Mouse (Mus musculus): ENCODE results near the gene Plscr2.
"Not testable (repeated sequence)": the region's sequence is repeated elsewhere in the genome, so short reads cannot be mapped to it uniquely, and the experiment has no call there.

Gene Plscr2

DNA sequence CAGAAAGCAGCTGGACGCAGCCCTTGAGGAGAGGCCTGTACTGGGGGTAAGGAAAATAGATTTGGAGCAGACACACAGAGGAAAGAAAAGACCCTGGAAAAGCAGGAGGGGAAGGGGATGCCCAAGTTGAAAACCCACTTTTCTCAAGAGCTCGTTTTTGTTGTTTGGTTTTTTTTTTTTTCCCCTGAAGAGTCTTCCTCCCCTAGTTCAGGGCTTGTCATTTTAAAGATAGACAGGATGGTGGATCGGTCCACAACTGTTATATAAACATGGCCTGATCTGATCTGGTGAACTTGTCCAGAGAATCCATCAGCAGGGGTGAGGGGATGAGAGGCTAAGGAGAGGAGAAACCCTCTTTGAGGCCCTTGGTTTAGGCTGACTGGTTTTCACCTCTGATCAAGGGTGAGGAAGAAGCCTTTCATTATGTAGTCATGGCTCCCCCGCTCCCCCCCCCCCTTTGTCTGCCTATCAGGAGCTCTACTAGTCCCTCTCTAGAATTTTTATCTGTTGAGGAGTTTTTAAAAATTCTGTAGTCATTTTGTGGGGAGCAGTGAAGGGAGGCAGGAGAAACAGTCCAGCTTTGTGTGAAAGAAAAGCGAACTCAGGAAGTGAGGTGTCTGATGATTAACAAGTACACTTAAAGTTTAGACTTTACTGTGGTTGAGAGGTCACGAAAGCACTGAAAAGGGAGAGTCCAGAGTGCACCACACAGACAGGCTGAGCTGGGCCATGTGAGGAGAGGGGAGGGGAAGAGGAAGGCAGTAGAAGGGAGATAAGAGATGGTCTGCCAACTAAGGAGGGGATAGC, 1.2 kb upstream of the Plscr2 start:
- peak; percentile 73 to 90 for DNase-seq

- peak; percentile 65 to 78 for DNase-seq
These were observed 958 bp downstream of the Plscr2 start for GRCm38 (mm10) chr9:92276360-92276759.

GRCm38 (mm10) chr9:92280048-92280447, 4.6 kb downstream of the Plscr2 start:
- DNase-seq: no peak

DNA sequence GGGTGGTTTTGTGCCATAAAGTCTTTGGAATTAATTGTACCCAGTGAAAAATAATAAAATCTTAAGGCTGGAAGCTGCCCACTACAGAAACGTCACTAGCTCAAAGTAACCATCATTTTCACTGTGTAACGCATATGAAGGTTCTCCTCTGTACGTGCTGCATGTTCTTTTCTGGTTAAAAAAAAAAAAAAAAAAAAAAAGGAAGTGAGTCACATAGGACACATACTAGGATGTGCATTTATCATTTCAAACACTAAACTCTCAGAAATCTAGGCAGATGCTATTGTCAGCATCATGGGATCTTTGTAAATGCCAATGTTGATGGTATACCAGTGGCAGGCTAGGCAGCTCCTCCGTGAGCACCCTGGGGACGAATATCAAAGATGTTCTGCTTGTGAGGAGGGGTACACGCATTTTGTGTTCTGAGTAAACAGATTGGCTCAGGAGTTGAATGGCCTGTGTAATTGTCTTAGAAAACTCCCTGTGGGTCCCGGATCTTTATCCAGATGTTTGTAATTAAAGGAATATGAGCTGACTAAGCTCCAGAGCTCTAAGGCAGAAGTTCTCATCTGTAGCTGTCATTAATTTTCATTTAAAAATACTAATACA, 7.3 kb downstream of the Plscr2 start:
- DNase-seq: no peak

GRCm38 (mm10) chr9:92289675-92290074, 14.3 kb downstream of the Plscr2 start:
- no peak for DNase-seq

DNA sequence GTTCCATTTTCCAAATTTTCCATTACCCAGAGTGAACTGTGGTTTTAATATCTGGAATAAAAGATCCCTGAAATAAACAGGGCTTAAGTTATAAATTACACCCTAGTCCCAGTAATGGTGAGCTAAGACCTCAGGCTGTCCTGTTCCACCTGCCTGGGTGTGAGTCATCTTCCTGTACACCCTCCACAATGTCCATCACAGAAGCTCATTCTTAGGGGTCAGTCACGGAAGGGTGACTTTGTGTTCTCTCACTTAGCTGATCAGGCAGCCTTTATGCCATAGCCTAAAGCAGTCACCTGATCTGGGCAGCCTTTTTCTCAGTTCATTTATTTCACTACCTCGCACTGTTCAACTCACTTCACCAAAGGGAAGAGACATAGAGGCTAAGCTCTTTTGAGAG, 16.8 kb downstream of the Plscr2 start:
- peak in 1 of 2 experiments; percentile 64 for DNase-seq

DNA sequence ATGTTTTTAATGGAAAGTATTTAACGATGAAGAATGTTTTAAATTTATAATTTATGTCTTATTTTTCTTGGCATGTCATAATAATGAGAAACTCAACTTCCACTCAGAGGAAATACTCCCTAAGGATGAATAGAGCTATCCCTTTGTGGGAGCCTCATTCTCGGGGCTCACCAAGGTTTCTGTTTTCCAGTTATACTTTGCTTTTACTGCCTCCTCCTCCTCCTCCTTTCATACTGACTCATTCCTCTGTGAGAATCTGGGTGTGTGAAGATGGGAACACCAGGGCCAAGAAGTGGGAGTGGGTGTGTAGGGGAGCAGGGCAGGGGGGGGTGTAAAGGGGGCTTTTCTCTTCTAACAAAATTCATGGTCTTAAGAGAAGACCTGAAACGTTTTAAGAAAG, 17.5 kb downstream of the Plscr2 start:
- DNase-seq: no peak

- DNase-seq: no peak
These were observed 18.5 kb downstream of the Plscr2 start for GRCm38 (mm10) chr9:92293560-92294548.

DNA sequence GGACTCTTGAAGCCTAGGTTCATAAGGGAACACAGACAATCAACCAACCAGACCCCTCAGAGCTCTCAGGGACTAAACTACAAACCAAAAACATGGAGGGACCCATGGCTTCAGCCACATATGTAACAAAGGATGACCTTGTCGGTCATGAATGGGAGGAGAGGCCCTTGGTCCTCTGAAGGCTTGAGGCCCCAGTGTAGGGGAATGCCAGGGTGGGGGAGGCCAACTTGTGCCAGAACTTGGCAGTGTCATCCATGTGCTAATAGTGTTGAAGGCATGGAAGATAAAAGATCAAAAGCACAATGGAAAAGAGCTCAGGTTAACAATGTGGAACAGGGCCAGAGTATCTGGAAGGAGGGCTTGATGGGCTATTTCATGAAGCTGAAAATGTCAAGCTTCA, 22.9 kb downstream of the Plscr2 start:
- DNase-seq: no peak

- no peak for DNase-seq
These were observed 25.8 kb downstream of the Plscr2 start for GRCm38 (mm10) chr9:92301213-92301612.

- no peak for DNase-seq
These were observed 29.7 kb downstream of the Plscr2 start for GRCm38 (mm10) chr9:92305075-92305474.

GRCm38 (mm10) chr9:92305620-92306220, 30.3 kb downstream of the Plscr2 start:
- DNase-seq: no peak

DNA sequence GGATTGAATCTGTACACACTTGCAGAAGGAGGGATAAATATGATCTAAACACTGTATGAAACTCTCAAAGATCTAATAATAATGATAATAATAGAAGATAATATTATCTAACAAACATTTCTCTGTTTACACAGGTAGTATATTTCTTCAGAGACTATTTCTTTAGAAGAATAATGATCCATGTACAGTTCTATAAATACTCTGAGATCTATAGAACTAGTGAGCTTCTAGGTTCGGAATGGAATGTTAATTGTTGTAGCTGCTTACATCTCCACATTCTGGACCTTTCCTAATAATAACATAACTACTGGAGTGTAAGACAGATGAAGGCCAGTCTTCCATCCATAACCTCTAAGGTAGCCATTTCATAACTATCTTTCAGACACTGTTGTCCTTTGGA, 33.7 kb downstream of the Plscr2 start, which contains the start of gene 1700057G04Rik:
1700057G04Rik (plus strand) TSS at position 301 of the 400 bp plus-strand sequence.
- DNase-seq: no peak

GRCm38 (mm10) chr9:92316791-92317190, 41.4 kb downstream of the Plscr2 start:
- peak; percentile 31 to 55 for DNase-seq

DNA sequence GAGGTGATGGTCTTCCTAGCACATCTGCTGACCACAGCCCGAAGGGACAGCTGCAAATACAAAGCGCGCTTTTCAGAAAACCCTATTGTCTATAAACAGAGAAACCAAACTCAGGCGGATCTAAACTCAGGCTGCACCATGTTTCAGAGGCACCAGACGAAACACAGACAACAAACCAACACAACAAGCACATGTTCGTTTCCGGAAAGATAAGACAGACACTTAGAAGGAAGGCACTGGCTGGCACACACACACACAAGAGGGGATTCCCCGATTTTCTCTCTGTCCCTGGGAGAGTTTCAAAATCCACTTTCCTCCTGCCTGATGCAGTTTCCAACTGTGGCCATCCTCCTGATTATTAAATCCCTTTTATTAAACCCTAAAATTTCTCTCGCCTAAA, 50.5 kb downstream of the Plscr2 start:
- DNase-seq: not testable (repeated sequence)

GRCm38 (mm10) chr9:92326813-92327212, 51.4 kb downstream of the Plscr2 start:
- DNase-seq: no peak

DNA sequence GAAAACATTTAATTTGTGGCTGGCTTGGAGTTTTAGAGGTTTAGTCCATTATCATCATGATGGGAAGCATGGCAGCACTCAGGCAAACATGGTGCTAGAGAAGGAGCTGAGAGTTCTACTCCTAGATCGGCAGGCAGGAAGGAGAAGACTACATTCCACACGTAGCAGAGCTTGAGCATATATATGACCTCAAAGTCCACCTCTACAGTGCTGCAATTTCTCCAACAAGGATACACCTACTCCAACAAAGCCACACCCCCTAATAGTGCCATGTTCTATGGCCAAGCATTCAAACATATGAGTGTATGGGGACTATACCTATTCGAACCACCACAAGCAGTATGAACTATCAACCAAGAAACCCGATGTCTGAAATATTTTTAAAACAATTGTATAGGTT, 56.0 kb downstream of the Plscr2 start:
- no peak for DNase-seq

- DNase-seq: no peak
These were observed 59.4 kb downstream of the Plscr2 start for GRCm38 (mm10) chr9:92334845-92335244.

- no peak for DNase-seq
These were observed 59.9 kb downstream of the Plscr2 start for GRCm38 (mm10) chr9:92335277-92335818.

- DNase-seq: no peak
These were observed 61.7 kb downstream of the Plscr2 start for GRCm38 (mm10) chr9:92337063-92337462.

- DNase-seq: no peak
These were observed 62.3 kb downstream of the Plscr2 start for GRCm38 (mm10) chr9:92337661-92338060.

DNA sequence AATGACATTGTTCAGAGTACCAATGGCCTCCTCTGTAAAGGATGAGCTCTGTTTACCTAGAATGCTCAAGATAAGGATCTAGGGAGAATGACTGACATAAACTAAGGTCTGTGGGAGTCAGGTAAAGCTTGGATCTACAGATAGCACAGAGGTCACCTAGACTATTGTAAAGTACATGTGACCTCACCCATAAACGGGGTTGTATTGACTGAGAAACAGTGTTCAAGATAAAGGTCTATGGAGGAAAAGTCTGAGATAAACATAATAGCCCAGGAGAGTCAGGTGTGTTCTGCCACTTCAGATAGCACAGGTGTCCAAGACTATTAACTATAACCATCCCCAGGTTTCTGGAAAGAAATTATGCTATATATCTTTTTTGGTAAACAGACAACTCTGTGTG, 63.6 kb downstream of the Plscr2 start:
- DNase-seq: no peak

Data from kidney, postnatal 36 days (tissue).